Mouse (Mus musculus) cerebellum, adult 9-10 months (tissue): Measurements from ENCODE around the gene Casp12.
A peak's percentile ranks its signal among the peaks of the same experiment; 100 is the strongest.
"Not testable (repeated sequence)": the region's sequence is repeated elsewhere in the genome, so short reads cannot be mapped to it uniquely, and the experiment has no call there.

Experiments used
- DNase-seq: peaks from one replicate; pipeline ENCODE4 v3.0.0; 2022

The Casp12 gene

DNA sequence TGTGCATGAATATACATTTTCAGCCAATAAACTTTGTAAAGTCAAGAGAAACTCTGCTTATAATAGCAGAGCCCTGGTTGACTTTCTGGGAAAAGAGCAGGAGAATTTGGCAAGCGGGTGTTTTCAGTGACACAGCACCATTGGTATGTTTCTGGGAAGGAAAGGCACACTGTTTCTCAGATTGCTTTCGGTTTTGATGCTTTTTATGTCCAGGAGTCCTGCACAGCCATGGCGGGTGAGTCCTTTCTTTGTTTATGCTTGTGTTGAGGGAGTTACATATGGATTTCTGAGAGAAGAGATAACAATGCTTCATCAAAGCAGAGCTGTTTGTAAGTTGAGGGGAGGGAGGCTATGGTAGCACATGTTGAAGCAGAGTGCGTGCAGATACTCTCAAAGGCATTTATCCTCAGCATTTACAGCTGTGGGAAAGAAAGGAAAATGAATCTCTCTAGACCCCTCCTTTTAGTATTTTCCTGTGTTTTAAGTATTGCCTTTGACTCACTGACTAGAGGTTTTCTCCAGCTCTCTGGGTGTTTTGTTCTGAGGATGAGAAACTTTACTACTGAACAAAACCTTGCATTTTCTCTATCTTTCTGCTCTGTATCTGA lies at the start of gene Casp12:
Casp12 (plus strand) TSS at position 140 of the 608 bp plus-strand sequence.
- no peak for DNase-seq

GRCm38 (mm10) chr9:5296354-5297237 lies 48.6 kb upstream of the Casp12 start:
- DNase-seq, result no peak

GRCm38 (mm10) chr9:5298329-5299131 lies 46.7 kb upstream of the Casp12 start, which contains the start of gene Casp1:
Casp1 (plus strand) TSS chr9:5298517.
- no peak for DNase-seq

GRCm38 (mm10) chr9:5299132-5299381 lies 46.2 kb upstream of the Casp12 start:
- no peak for DNase-seq

- no peak for DNase-seq
Measured at GRCm38 (mm10) chr9:5308561-5308960, 36.7 kb upstream of the Casp12 start, which contains the start of gene Casp4. Casp4 (plus strand) TSS chr9:5308828.

GRCm38 (mm10) chr9:5310112-5310511 lies 35.1 kb upstream of the Casp12 start:
- no peak for DNase-seq

DNA sequence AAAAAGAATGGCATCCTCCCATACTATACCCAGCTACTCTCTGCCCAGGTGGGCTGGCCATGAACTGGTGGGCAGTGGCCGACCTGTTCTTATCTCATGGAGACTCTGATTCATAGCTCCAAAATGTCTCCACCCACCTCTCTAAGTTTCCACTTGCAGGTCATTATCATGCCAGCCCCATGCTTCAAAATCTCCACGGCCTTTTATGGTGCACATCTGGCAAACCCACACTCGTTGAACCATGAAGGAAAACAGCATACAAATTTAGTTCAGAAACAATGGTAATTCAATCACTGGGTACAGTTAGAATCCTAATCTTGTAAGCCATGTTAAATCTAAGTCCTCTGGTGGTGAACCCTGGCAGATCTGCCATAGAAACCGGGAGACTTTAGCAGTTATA lies 33.8 kb upstream of the Casp12 start:
- DNase-seq, result no peak

DNA sequence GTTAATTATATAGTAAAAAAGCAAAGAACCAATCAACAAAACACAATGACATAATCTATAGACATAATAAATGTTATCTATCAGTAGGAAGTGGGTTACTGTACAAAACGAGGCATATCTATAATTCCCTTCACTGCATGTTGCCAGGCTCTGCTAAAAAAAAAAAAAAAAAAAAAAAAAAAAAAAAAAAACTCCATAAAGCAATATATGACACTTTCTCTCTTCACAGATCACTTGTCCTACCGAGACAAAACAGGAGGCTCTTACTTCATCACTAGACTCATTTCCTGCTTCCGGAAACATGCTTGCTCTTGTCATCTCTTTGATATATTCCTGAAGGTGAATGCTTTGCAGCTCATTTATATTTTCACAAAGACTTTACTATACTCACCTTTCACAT lies 17.0 kb upstream of the Casp12 start:
- no peak for DNase-seq

- DNase-seq, result no peak
Measured at GRCm38 (mm10) chr9:5332441-5332840, 12.8 kb upstream of the Casp12 start.

GRCm38 (mm10) chr9:5333422-5333821 lies 11.8 kb upstream of the Casp12 start:
- DNase-seq, result no peak

- no peak for DNase-seq
Measured at GRCm38 (mm10) chr9:5343092-5343491, 2.1 kb upstream of the Casp12 start.

DNA sequence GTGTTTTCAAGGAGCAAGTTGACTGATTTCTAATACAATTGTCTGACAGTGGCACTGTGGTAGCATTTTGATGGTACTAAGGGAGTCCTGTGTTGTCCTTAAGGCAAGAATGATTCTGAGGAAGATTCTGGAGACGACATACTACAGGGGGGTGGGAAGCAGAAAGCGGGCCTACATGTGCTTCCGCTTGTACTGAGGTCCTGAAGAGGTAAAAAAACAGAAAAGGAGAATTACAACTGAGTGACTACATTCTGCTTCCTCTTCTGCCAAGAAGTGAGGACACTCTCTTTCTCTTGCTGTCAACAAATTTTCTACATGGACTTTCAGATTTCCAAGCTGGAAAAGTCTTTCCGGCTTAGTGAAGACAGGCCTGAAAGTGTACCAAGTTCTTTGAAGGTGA lies 1.1 kb upstream of the Casp12 start:
- DNase-seq, result no peak

DNA sequence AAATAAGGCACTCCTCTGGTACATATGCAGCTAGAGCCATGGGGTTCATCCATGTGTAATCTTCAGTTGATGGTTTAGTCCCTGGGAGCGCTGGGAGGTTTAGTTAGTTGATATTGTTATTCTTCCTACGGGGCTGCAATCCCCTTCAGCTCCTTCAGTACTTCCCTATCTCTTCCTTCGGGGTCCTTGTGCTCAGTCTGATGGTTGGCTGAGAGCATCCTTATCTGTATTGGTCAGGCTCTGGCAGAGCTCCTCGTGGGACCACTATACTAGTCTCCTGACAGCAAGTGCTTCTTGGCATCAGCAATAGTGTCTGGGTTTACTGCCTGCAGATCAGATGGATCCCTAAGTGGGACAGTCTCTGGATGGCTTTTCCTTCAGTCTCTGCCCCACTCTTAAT lies 2.2 kb downstream of the Casp12 start:
- DNase-seq, result no peak

GRCm38 (mm10) chr9:5353673-5354072 lies 8.4 kb downstream of the Casp12 start:
- DNase-seq, result no peak

DNA sequence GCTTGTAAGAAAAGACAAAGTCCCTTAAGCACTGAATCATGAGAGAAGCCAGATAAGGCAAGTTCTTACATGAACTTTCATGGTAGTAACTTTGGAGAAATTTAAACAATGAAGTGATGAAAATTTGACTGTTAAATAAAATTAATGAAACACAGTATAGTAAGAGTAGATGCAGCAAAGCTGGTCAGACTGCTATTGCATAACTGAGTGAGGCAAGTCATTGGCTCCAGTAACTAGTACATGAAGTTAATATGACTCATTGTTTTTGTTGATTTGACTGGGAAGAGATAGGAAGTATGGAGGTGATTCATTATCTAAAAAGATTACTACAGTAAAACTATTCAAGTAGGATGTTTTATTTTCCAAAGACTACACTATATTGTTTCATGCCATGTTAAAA lies 11.6 kb downstream of the Casp12 start:
- DNase-seq, result no peak

GRCm38 (mm10) chr9:5393561-5393960 lies 48.3 kb downstream of the Casp12 start:
- DNase-seq, result no peak

GRCm38 (mm10) chr9:5395861-5396260 lies 50.6 kb downstream of the Casp12 start:
- not testable (repeated sequence) for DNase-seq

DNA sequence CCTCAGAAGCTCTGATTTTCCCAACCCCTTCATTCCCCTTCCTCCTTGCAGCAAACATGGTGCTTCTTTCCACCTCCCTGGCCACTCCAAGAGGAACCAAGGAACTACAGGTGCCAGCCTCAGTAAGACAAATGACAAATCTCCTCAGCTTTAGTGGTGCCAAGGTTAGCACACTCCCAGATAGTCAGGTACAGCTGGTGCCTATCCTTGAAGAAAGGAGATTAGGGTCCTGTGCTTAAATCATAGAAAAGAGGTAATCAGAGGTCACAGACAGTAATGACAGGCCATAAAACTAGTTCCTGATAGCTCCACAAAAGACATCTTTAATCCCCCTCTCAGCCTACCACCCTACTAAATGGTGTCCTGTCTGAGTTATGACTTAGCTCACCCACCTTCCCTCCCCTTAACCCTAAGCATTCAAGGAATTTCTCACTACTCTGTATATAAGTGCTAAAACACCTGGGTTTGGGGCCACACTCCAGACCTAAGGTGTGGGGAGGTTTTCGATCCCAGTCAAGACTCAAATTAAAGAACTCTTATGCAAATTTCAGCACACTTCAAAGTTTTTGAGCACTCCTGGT lies 65.8 kb downstream of the Casp12 start:
- DNase-seq, result no peak

- DNase-seq, result no peak
Measured at GRCm38 (mm10) chr9:5412446-5413111, 67.3 kb downstream of the Casp12 start.

DNA sequence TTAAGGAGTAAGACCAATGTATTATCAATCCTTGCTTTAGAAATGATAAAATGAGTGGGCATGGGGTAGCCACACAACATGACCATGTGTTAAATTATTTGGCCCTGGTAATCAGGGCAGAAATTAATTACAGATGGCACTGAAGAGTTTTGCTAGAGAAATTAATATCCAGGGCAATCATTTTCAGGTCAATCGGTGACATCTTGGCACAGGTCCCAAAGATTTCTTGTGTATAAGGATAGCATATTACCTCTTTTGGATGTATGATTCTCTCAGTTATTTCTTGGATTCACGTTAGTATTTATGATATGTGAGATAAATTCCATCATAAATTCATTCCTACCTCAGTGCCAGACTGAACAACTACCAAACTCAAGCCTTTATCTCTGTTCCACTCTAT lies 72.6 kb downstream of the Casp12 start:
- peak; percentile 18 for DNase-seq
